Mouse (Mus musculus) adrenal gland, postnatal 14 days (tissue): ENCODE measurements at regions not wholly inside any gene's neighbourhood (a gene's known extent, or its start where the extent isn't known, plus 50 kb on each side); places are given as distances from the start of the nearest gene placed in this dataset.

ENCODE experiments used
- DNase-seq: peaks from one replicate; pipeline ENCODE4 v3.0.0; 2021; ENCODE audit warnings: mixed read lengths

DNA sequence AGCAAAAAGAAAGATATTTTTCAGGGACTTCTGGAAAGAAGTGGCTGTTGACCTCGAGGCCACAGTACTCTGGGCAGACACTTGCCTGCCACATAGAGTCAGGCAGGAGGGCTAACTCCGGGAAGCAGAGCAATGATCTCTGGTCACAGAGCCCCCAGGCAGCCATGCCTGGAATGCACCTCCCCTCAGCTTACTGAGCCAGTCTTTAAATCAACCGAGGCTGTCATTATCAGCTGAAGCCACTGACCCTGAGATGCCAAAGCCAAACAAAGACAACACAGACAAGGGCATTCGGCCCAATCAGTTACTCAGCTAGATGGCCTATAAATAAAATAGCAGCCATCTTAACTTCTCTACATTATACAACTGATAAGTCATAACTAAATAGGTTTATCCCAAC, 52.2 kb upstream of the Foxo6 start:
- peak; percentile 31 for DNase-seq

DNA sequence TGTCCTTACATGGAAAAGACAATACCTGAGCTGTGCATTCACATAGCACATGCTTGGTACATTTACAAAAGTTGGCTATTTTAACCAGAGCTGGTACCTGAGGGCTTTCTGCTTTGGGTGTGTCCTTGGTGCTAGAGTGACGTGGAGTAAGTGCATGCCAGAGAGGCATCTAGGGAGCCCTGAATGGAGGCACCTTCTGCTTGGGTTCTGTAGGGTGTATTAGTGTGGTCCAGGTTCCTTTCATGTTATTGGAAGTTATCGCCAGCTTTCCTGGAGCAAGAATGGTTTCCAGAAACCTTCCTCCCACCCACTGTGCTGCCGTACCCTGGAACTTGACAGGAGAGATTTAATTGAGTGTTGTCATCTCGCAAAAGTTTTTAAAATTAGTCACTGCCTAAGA, 53.5 kb upstream of the Foxo6 start:
- no peak for DNase-seq

GRCm38 (mm10) chr4:120341933-120342332, 54.8 kb upstream of the Foxo6 start:
- DNase-seq, result no peak

- DNase-seq, result no peak
Observed at GRCm38 (mm10) chr4:120342658-120343057, 55.5 kb upstream of the Foxo6 start.

DNA sequence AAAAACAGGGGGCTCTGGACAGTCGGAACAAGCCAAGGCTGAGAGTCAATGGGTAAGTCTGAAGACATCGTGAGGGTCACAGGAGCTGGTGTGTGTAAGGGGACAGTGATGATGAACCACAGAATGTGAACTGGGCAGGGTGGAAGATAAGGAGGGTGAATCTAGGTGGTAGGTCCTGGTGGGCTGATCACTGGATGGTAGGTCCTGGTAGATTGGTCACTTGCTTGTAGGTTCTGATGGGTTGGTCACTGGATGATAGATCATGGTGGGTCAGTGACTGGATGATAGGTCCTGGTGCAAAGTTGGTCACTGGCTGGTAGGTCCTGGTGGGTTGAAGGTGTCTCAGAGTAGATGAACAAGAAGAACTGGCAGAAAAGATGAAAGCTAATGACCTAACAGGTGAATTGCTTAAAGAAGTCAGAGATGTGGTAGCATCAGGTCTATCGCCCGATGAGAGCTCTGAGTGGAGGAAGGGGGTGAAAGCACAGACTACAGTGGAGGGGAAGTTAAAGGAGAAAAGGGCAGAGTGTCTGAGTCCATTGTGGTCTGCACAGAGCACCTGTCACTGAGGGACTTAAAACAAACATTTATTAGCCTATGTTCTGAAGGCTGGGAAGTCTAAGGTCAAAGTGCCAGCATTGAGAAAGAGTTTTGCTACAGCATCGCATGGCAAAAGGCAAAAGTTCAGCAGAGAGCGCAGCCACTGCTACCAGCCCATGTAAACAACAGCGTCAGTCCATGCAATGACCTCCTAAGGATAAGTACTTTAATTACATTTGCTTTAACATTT, 58.7 kb upstream of the Foxo6 start:
- DNase-seq, result no peak

GRCm38 (mm10) chr4:120349841-120350240, 55.2 kb upstream of the Scmh1 start:
- no peak for DNase-seq

DNA sequence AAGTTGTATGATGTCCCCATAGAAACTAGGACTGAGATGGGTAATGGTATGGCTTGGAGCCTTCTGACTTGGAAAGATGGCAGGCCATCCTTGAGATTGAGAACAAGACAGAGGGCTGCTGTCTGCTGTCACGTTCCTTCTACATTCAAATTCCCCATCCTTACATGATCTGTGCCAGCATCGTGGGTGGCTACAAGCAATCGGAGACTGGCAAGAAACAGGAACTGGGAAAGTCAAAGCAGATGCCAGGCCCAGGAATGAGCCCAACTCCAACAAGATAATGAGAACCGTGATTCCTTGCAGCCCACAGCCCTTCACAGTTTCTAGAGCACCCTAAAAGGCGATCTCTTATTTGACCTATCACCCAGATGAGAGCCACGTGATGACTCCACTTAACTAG, 51.3 kb upstream of the Scmh1 start:
- DNase-seq, result no peak
